Mouse (Mus musculus): ENCODE data around the gene Uggt2.

DNA sequence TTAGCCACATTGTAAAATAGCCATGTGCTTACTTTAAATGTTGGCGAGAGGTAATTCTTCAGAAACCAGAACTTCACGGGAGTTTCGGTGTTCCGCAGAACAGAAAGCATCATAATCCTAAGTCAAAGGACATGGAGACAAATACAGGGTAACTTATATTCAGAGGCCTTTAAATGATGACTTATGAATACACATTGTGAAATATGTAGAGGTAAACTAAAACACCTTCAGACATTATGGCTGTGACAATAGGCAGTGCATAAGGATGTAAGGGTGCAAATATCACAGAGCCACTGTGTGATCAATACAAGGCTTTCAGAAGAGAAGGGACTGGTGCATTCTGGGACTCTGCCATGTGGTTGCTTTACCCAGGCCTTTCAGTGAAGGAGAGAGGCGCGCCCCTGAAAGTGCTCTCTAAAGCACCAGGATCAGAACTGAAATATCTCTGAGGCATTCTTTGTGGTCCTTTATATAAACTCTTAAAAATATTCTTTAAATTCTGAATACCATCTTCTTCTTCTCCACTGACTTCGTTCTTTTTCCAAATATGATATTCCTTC, 91.1 kb downstream of the Uggt2 start:
- no peak for TF ChIP-seq CTCF (IDR thresholded peaks at IDR 0.05; ENCODE audit: control insufficient read depth, insufficient read depth, low read length)
- no peak for TF ChIP-seq POLR2A (IDR thresholded peaks at IDR 0.05; ENCODE audit: borderline replicate concordance, control insufficient read depth, low read depth, low read length)
